Mouse (Mus musculus) liver, embryonic 18 days (tissue): Measurements from ENCODE around the gene Taar7a. TPM values are rescaled to one million over a fixed set of nuclear protein-coding genes. Genes with fewer than 3 reads are reported as not detected.

ENCODE experiments used
- polyA plus RNA-seq: library from polyadenylated mRNA; depleted of rRNA; stranded (reverse); fragments of >200 nt; gene quantifications from 2 replicates; pipeline ENCODE4 v1.2.3, GENCODE M21; 2012; rRNA removed

Taar7a gene
- polyA plus RNA-seq, result not detected in 2 replicates

GRCm38 (mm10) chr10:23993381-23993780 lies at the start of gene Taar7a:
Gene Taar7a (minus strand): TSS chr10:23993481.

GRCm38 (mm10) chr10:24037314-24037713 lies 44.0 kb upstream of the Taar7a start, which contains the start of gene Taar7e:
Gene Taar7e (plus strand): TSS chr10:24037614.

GRCm38 (mm10) chr10:24026922-24027321 lies 33.6 kb upstream of the Taar7a start, which contains the start of gene Taar7d:
Gene Taar7d (plus strand): TSS chr10:24027222.

GRCm38 (mm10) chr10:23999639-24000038 lies 6.4 kb upstream of the Taar7a start, which contains the start of gene Taar7b:
Gene Taar7b (plus strand): TSS chr10:23999939.

GRCm38 (mm10) chr10:23985546-23985945 lies 7.7 kb downstream of the Taar7a start, which contains the start of gene Taar6:
Gene Taar6 (minus strand): TSS chr10:23985646.

GRCm38 (mm10) chr10:23970656-23971165 lies 22.6 kb downstream of the Taar7a start, which contains the start of gene Taar5:
Gene Taar5 (plus strand): TSS chr10:23970706.

GRCm38 (mm10) chr10:23960444-23960915 lies 32.8 kb downstream of the Taar7a start, which contains the start of gene Taar4:
Gene Taar4 (plus strand): TSS chr10:23960494.

GRCm38 (mm10) chr10:23949508-23950005 lies 43.7 kb downstream of the Taar7a start, which contains the start of gene Taar3:
Gene Taar3 (plus strand): TSS chr10:23949558.

Other genes starting within 250 kb of the Taar7a start
- 3,007 and 3,504 TPM in 2 replicates for gene Rps12, start 206.2 kb downstream of the Taar7a start, polyA plus RNA-seq
- 2.1 and 2.2 TPM in 2 replicates for gene Slc18b1, start 196.5 kb downstream of the Taar7a start, polyA plus RNA-seq
- 77.4 and 81.1 TPM in 2 replicates for gene Vnn3, start 142.0 kb downstream of the Taar7a start, polyA plus RNA-seq
- gene Vnn1, start 98.8 kb downstream of the Taar7a start, polyA plus RNA-seq, result 25.8 and 28.8 TPM in 2 replicates
- not detected in 2 replicates for gene Taar1, start 73.1 kb downstream of the Taar7a start, polyA plus RNA-seq
- gene Taar2, start 54.9 kb downstream of the Taar7a start, polyA plus RNA-seq, result 0.03 TPM in 1 of 2 replicates, not detected in the other
- not detected in 2 replicates for gene Taar3, start 43.9 kb downstream of the Taar7a start, polyA plus RNA-seq
- not detected in 2 replicates for gene Taar4, start 33.0 kb downstream of the Taar7a start, polyA plus RNA-seq
- not detected in 2 replicates for gene Taar5, start 22.8 kb downstream of the Taar7a start, polyA plus RNA-seq
- not detected in 2 replicates for gene Taar6, start 7.8 kb downstream of the Taar7a start, polyA plus RNA-seq
- gene Taar7b, start 6.5 kb upstream of the Taar7a start, polyA plus RNA-seq, result not detected in 2 replicates
- gene Taar7d, start 33.7 kb upstream of the Taar7a start, polyA plus RNA-seq, result not detected in 2 replicates
- gene Taar7e, start 44.1 kb upstream of the Taar7a start, polyA plus RNA-seq, result not detected in 2 replicates
- not detected in 2 replicates for gene Taar7f, start 56.0 kb upstream of the Taar7a start, polyA plus RNA-seq
- not detected in 2 replicates for gene Taar8a, start 83.0 kb upstream of the Taar7a start, polyA plus RNA-seq
- gene Taar8b, start 98.8 kb upstream of the Taar7a start, polyA plus RNA-seq, result not detected in 2 replicates
- gene Taar8c, start 108.4 kb upstream of the Taar7a start, polyA plus RNA-seq, result not detected in 2 replicates
- not detected in 2 replicates for gene Taar9, start 116.1 kb upstream of the Taar7a start, polyA plus RNA-seq
- 28.7 and 37.4 TPM in 2 replicates for gene Stx7, start 155.8 kb upstream of the Taar7a start, polyA plus RNA-seq
- 0.03 and 0.05 TPM in 2 replicates for gene Moxd1, start 230.0 kb upstream of the Taar7a start, polyA plus RNA-seq